Mouse (Mus musculus) cerebellum, adult 9-11 months (tissue): ENCODE results near the gene Nefh.

ENCODE experiments used
- DNase-seq: peaks from one replicate; pipeline ENCODE4 v3.0.0; 2022

Nefh gene

DNA sequence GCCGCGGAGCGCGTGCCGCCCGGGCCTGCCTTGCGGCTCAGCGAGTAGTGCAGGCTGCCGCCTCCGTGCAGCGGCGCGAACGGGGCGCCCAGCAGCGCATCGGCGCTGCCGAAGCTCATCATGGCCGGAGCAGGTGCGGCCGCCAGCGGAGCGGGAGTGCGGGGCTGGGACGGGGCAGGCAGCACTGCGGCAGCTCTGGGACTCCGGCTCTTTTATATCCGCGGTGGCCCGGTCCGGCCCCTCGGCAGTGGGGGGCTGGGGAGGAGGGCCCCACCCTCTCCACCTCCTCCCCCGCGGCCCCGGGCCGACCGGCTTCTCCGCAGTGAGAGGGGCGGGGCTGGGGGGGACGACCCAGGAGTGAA is at the start of gene Nefh:
Gene Nefh (minus strand): TSS at position 252 of the 362 bp plus-strand sequence.
- DNase-seq: peak; percentile 29

DNA sequence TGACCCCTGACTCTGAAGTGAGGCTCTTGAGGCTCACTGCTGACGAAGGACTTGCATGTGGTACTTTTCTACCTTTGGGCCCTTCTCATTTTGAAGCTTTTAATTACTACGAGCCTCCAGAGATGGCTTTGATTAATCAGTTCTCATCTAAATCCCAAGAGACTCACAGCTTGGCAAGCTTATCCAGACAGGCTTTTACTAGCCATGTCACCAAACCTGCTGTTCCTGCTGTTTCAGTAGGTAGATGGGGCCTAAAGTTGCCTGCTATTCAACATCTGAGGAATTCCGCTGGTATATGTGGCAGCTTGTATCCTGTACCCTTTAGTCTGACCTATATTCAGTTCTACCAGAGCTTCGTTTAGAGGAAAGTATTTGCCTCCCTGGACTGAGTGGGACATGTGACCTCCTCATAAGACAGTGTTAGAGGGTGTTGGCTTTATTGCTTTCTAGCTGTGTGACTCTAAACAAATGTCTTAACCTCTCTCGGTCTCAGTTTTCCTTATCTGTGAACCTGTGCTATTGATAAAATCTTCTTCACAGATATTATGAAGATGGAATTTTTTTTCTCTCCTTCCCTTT is 48.8 kb upstream of the Nefh start:
- DNase-seq: no peak

GRCm38 (mm10) chr11:4995676-4996075 is 47.8 kb upstream of the Nefh start:
- no peak for DNase-seq

GRCm38 (mm10) chr11:4992471-4992870 is 44.6 kb upstream of the Nefh start:
- DNase-seq: no peak

GRCm38 (mm10) chr11:4989187-4989586 is 41.3 kb upstream of the Nefh start:
- no peak for DNase-seq

DNA sequence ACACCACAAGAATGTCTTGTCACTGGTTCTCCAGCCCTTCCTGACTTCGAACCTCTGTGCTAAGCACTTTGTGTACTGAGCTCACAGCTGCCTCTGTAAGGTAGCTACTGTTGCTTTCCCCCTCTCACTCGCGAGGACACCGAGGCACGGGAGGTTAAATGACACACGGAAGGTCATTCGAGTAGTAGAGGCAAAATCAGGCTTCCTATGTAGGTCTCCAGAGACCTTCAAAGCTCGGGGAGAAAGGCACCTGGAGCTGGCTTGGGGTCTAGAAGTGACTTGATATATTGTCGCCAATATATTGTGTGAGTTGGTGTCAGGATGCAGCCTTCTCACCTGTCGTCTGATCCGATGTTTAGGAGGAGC is 39.6 kb upstream of the Nefh start:
- no peak for DNase-seq

- DNase-seq: peak; percentile 90
Observed at GRCm38 (mm10) chr11:4986695-4987486, 39.0 kb upstream of the Nefh start, which contains the start of gene Ap1b1. TSS of gene Ap1b1 (plus strand) at chr11:4986824.

DNA sequence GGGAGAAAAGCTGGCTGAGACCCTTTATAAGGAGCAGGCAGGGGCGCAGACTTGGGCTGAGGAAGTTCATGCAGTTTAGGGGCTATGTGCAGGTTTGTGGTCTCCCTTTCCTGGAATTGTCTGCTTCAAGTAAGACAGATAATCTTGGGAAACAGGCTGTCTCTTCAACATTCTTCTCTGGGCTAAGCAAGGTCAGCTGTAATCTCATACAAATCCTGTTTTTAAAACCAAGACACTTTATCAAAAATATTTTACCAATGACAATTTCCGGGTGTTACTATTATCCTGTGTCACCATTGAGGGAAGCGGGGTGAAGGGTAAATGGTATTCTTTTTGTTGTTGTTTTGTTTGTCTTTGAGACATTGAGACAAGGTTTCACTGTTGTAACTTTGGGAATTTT is 36.9 kb upstream of the Nefh start:
- DNase-seq: no peak

GRCm38 (mm10) chr11:4984249-4984648 is 36.4 kb upstream of the Nefh start:
- no peak for DNase-seq

GRCm38 (mm10) chr11:4983538-4983937 is 35.7 kb upstream of the Nefh start:
- DNase-seq: no peak

GRCm38 (mm10) chr11:4983010-4983409 is 35.1 kb upstream of the Nefh start:
- no peak for DNase-seq

DNA sequence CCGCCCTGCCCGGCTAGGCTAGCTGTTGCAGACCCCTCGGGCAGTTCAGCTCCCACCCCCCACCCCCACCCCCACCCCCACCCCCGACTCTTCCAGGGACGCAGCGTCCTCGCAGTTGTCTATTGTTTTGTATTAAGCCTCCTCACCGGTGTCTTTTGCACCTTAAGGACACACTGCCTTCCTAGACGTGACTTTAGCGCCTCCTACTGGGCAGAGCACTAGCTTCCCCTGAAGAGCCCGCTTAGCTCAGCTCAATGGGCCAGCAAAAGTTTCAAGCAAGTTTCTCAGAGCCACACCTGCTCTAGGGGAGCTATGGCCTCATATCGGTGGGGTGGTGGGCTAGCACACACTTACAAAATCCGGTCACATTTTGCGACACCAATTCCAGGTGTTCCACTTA is 27.8 kb upstream of the Nefh start:
- DNase-seq: peak; percentile 59

DNA sequence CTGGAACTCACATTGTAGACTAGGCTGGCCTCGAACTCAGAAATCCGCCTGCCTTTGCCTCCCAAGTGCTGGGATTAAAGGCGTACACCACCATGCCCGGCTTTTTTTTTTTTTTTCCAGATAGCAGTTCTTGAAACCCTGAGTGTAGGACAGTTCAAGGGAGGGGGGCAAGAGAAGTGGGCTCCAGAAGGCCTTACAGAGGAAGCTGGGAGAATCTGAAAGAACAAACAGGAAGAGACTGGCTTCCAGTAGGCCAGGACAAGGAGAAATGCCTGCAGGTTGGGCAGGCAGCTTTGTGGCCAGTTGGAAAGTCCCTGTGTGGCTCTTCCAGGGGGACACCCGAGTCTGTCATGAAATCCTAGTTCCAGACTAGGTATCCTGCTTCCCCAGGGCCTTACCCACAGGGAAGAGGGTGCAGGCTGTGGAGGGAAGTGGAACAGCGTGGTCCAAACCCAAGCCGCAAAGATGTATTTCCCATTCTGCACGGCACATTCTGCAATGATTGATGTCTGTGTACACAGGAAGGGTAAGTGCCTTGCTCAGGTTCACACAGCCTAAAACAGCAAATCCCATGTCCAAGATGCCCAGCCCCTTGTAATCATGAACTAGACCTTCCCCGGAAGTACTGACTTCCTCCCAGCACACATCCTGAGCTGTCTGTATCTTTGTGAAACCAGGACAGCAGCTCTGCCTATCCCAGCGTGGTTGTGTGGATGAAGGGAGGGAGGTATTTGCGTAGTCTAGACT is 26.7 kb upstream of the Nefh start:
- no peak for DNase-seq

GRCm38 (mm10) chr11:4973871-4974256 is 26.0 kb upstream of the Nefh start:
- DNase-seq: no peak

DNA sequence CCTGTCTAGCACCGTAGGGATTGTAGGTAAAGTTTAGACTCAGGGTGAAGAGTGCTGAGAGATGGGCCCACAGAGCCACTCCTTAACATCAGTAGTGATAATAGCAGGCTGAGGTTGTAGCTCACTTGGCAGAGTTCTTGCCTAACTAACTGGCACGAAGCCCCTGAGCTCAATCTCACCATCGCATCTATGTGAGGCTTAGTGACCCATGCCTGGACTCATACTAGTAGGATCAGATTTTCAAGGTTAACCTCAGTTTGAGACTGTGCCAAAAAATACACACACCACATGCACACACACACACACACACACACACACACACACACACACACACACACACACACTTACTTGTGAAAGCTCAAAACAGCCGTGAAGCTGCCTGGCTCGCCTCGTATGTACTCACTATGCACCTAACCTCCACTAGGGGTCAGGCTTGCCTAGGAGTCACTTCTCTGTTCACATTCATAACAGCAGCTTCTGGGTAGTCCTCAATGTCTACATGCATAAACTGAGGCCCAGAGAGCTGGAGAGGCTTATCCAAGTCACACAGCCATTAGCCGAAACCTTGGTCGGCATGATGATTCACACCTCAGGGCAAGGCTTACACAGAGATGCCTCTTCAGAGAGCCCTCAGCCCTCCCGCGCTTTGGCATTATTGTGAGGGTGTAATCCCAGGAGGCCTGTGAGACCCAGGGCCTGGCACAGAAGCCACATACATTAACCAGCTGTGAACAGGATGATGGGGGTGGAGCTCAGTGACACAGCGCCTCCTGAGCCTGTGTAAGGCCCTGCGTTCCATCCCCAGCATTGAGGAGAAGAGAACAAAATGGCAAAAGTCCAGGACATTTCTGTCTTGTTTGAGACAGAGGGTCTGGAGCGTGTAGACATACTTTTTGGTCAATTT is 25.4 kb upstream of the Nefh start:
- peak; percentile 42 for DNase-seq

- DNase-seq: peak; percentile 77
Observed at GRCm38 (mm10) chr11:4968376-4968775, 20.5 kb upstream of the Nefh start.

DNA sequence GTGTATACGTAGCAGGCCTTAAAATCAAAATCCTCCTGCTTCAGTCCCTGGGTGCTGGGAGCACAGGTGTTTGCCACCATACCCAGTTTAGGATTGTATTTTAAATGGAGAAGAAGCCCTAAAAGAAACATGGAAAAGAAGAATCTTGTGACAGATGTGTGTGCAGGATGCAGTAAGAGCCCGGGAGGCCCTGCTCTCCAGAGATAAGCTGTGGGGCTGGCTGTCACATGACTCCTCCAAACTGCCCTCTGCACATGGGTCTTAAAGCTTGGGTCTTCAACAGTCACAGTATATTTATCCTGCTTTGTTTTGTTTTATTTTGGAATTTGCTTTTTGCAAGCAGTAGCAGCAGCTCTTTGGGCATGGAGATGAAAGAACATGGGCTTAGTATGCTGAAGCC is 19.7 kb upstream of the Nefh start:
- no peak for DNase-seq

DNA sequence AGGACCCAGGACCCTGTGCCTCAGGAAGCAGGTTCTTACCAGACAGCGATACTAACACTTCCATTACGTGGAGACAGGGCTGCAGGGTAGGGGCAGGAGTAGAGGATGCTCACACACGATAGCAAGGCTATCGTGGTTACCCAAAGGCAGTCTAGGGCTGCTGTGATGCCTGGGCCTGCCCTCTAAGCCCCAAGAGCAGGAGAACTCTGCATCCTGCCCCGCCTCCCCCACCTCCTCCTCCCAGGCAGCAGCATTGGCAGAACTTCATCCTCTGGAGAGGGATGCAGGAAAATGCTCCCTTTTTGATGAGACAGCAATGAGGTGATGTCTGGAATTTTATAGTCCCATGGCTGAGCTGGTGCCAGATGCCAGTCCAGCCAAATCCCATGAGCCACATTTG is 19.0 kb upstream of the Nefh start:
- DNase-seq: no peak

DNA sequence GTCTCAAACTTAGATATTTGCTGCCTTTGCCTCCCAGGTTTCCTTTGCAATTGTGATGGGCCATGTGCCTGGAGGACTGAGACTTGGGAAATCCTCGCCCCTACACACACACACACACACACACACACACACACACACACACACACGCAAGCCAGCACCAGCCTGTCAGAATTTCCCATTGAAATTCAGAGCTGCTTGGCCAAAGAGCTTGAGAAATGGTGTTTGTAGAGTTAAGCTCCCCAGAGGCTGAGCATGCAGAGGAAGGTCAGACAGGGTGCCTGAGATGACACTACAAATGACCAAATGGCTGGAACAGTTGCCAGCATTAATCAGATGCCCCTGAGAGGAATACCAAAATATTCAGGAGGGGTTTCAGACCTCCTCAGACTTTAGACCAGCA is 18.5 kb upstream of the Nefh start:
- no peak for DNase-seq

DNA sequence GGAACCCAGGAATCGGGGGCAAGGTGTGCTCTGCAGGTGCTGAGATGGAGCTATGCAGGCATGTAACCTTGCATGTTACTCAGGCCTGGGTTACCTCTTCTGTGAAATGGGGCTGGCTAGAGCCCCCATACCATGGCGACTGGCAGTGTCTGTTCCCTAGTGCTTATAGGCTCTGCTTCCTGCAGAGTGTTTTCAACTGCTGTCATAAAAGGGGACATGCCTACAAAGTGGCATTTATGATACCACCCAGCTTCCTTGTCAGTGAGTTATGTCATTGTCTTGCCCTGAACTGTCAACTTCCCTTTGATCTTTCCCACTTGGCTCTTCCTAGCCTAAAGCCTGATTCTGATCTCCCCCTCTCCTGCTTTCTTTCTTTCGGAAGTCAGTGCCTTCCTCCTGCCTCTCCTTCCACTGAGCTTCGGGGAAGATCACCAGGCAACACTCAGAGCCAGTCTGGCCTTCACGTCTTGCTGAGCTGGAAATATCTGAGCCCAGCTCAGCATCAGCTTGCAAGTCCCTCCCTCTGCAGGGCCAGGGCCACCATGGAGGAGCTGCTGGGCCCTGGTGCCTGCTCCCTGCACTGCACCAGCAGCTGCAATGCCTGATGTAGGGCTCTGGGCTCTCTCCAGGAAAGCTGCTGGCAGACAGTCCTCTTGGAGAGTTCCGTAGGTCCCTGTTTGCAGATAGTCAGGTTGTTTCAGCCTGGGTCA is 15.4 kb upstream of the Nefh start:
- no peak for DNase-seq

GRCm38 (mm10) chr11:4953918-4954317 is 6.1 kb upstream of the Nefh start:
- no peak for DNase-seq

DNA sequence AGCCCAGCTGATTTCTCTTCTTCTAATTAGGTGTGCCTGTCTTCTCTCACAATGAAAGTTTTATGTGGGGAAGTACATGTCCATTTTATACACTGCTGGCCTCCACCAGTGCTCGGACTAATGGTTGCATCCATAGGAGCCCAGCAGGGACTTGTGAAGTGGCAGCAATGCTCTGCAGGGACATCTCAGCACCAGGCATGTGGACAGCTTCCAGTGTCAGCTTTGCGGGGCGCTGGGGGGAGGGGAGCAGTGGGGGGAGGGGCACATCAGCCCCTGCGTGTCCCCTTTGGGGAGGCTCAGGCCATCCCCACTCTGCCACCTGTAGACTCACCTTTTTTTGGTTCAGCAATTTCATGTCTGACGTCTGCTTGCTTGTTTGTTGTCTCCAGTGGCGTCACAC is 5.5 kb upstream of the Nefh start:
- no peak for DNase-seq
